Mouse (Mus musculus): Measurements from ENCODE around the gene Uspl1.

Uspl1 gene

GRCm38 (mm10) chr5:149168051-149168450, 16.1 kb upstream of the Uspl1 start:
- DNase-seq (ENCODE audit: low read depth, low spot score) = no peak

DNA sequence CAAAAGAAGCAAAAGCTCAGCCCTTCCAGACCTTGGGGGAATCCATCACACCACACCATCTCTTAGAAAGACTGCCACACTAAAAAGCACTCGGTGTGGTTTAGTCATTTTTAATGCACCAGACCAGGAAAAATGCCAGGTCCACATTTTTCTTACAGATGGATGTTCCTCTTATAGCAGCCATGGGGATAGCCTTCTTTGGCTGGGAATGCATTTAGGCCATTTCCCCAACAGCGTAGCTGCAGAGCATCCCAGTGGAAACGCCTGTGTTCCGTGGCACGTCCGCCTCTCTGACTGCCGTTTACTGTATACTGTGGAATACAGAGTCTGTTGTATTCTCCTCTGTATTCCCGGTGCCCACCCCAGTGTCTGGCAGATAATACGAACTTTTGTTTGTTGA, 15.3 kb upstream of the Uspl1 start:
- no peak for DNase-seq (ENCODE audit: low read depth, low spot score)

- no peak for DNase-seq (ENCODE audit: low read depth, low spot score)
Measured at GRCm38 (mm10) chr5:149170841-149171588, 13.1 kb upstream of the Uspl1 start.

GRCm38 (mm10) chr5:149172246-149172645, 11.9 kb upstream of the Uspl1 start:
- no peak for DNase-seq (ENCODE audit: low read depth, low spot score)

DNA sequence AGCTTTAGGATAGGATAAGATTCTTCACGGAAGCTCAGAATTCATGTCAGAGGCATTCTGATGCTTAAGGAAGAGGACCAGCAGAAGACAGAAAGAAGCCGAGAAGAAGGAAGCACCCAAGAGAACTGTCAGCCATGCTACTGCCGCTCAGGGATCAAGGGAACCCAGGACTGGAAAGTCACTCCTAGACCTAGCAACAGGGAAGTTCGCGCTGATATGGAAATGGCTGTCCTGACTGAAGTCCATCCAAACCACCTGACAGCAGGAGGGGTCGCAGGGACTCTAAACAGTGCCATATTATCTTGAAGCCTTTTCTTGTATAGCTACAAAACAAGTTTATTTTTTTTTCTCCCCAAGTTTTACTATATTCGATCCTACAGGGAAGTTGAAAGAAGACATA, 9.6 kb upstream of the Uspl1 start:
- no peak for DNase-seq (ENCODE audit: low read depth, low spot score)

GRCm38 (mm10) chr5:149175736-149176135, 8.4 kb upstream of the Uspl1 start:
- no peak for DNase-seq (ENCODE audit: low read depth, low spot score)

DNA sequence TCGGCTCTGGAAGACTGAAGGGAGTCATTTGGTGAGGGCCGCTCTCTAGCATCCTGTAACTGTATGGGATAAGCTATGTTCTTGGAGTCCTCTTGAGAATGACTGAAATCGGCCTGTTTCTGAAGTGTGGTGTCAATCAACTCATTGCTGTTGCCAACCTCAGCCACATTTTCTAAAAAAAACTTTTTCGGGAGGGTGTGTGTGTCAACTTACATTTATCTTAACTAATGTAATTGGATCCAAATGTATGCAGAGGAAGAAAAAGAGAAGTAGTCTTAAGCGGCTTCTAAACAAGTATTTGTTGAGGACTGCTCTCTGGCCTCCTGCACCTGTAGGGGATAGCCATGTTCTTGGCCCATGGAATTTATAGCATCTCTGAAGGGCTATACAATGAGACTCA, 6.1 kb upstream of the Uspl1 start:
- DNase-seq (ENCODE audit: low read depth, low spot score) = no peak

GRCm38 (mm10) chr5:149179826-149180225, 4.3 kb upstream of the Uspl1 start:
- no peak for DNase-seq (ENCODE audit: low read depth, low spot score)

DNA sequence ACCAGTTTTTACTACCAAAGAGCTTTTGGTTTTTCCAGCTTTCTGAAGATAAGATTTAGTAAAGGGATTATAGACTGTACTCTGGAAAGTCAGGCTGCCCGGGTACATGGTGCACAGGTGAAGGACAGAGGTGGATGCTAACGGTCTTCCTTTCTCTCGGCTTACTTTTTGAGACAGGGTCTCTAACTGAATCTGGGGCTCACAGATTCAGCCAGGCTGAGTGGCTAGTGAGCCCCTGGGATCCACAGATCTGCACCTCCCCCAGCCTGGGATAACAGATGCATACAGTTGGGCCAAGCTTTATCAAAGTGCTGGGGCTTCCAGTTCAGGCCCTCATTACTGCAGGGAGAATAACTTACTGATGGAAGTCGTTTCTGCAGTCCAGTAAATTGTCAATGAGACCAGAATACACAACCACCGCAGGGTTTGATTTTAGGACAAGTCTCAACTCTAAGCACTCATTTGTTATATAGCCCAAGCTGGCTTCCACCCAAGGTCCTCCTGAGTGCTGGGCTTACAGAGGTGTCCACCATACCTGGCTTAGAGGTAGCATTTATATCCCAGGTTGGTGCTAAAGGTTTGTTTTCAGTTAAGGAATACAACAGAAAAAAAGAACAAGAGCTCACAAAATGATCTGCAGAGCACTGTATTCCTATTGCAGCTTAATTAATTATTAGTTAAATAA, 1.8 kb upstream of the Uspl1 start:
- DNase-seq (ENCODE audit: low read depth, low spot score) = no peak

- DNase-seq (ENCODE audit: low read depth, low spot score) = no peak
Measured at GRCm38 (mm10) chr5:149183122-149183521, 1.0 kb upstream of the Uspl1 start.

DNA sequence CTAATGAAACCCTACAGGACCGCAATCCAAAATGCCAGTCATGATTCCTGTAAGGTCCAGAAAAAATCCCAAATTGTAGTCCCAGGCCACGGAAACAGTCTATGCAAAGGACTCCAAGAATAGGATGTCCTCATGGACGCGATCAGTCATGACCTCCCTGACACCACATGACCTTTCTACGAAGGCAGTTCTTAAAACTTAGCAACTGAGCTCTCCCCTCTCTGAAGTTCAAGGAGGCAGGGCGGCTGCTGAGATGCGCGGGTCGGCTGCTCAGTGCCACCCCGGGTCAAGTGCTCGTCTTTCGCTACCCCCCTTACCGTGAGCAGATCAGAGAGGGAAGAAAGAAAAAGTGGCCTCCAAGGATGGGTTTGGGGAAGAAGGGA, 438 bp upstream of the Uspl1 start:
- no peak for DNase-seq (ENCODE audit: low read depth, low spot score)

DNA sequence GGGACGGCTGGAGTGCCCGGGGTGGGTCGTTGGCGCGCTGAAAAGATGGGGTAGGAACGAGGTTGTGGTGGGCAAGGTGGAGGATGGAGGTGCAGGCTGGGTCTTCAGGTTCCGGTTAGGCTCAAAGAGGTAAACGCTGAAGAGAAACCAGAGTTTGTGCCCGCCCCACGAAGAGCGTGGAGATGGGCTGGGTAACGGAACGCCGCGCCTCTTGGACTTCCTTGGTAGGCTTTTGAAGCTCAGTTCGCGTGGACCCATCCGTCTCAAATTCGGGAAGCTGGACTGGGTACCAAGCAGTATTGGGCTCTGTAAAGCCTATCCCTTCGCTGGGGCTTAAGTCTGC, 665 bp downstream of the Uspl1 start:
- no peak for DNase-seq (ENCODE audit: low read depth, low spot score)

DNA sequence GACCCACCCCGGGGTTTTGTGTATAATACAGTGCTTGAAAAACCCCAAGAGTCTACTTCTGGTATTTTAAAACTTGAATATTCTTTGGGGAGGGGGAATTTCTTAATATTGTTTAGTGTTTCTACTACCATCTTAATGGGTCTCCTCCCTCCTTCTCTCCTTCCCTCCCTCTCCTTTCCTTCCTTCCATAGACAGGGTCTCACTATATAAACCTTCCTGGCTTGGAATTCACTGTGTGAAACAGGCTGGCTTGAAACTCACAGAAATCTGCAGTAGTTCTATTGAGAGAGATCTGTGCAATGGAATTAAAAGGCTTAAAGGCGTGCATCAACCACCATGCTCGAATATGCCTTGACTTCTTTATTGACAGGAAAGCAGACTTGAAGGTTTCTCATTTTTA, 1.7 kb downstream of the Uspl1 start:
- no peak for DNase-seq (ENCODE audit: low read depth, low spot score)

- DNase-seq (ENCODE audit: low read depth, low spot score) = no peak
Measured at GRCm38 (mm10) chr5:149190160-149190559, 6.0 kb downstream of the Uspl1 start.

DNA sequence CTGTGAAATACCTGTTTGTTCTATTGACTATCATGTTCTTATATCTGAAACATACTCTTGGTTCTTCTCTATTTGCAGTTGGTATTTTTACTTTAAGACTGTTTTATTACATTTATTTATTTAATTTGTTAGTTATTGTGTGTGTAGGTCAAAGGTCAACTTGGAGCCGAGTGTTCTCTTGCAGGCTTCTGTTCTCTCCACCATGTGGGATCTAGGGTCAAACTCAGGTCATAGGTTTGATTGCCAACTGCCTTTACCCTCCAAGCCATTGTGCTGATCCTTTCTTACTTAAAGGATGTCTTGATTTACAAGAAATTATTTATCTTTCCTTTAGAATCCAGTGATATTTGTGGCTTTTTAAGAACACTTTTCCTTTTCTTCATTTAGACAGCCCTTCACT, 12.5 kb downstream of the Uspl1 start:
- no peak for DNase-seq (ENCODE audit: low read depth, low spot score)

- no peak for DNase-seq (ENCODE audit: low read depth, low spot score)
Measured at GRCm38 (mm10) chr5:149198782-149199181, 14.6 kb downstream of the Uspl1 start.

DNA sequence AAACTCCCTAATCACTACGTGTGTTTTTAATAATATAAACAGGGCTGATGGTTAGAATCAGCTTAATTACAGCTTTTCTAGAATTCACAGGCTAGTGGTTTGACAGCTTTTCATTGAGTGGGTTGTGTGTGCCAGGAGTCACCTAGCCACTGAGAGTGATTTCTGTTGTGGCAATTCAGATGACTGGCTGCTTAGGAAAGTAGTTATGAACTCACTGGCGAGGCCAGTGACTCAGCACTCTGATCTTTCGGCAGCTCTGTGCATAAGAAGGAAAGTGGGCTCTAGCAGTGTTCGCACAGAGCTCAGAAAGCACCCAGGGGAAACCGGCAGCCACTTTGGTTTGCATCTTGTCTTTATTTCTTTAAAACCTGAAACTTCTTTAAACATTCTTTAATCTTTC, 18.8 kb downstream of the Uspl1 start:
- no peak for DNase-seq (ENCODE audit: low read depth, low spot score)

GRCm38 (mm10) chr5:149203796-149204375, 19.7 kb downstream of the Uspl1 start:
- DNase-seq (ENCODE audit: low read depth, low spot score) = no peak

GRCm38 (mm10) chr5:149204822-149205221, 20.7 kb downstream of the Uspl1 start:
- DNase-seq (ENCODE audit: low read depth, low spot score) = no peak

- DNase-seq (ENCODE audit: low read depth, low spot score) = no peak
Measured at GRCm38 (mm10) chr5:149205265-149205664, 21.1 kb downstream of the Uspl1 start.

DNA sequence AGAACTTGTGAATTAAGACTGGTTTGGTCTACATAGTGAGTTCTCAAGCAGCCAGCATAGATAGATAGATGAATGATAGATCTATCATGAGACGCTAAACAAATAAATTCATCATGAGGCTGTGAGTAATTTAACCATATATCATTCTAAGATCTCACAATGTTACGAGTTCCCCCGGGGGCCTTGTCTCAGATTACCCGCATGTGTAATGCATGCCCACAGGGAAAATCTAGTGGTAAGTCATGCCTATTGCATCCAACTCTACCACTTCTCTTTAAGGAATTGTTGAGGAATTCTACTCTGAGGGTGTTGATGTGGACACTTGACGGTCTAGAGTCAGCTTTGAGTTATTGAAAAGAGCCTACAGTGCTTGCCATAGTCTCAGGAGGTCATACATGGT, 22.1 kb downstream of the Uspl1 start:
- DNase-seq (ENCODE audit: low read depth, low spot score) = no peak

- no peak for DNase-seq (ENCODE audit: low read depth, low spot score)
Measured at GRCm38 (mm10) chr5:149207661-149208060, 23.5 kb downstream of the Uspl1 start.

DNA sequence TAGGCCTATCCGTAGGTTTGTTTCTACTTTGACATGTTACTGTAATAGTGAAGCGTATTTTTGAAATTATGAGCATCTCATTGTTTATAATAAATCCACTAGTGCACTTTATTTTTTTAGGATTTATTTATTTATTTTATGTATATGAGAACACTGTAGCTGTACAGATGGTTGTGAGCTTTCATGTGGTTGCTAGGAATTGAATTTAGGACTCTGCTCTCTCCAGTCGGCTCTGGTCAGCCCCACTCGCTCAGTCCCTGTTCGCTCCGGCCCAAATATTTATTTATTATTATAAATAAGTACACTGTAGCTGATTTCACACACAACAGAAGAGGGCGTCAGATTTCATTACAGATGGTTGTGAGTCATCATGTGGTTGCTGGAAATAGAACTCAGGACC, 24.6 kb downstream of the Uspl1 start:
- no peak for DNase-seq (ENCODE audit: low read depth, low spot score)

Data from retina, adult 2 months (tissue).